Mouse (Mus musculus) heart, embryonic 14.5 days (tissue): ENCODE measurements around the gene Tnfsf15. TPM values are rescaled to one million over a fixed set of nuclear protein-coding genes. Genes with fewer than 3 reads are reported as not detected.

ENCODE experiments used
- ATAC-seq: fragments of 200-750 bp; cut with Nextera tagmentation; 2 replicates; pipeline ENCODE4 v1.8.0; 2017; ENCODE audit warnings: low read depth, moderate TSS enrichment; ENCODE audit not compliant: insufficient number of reproducible peaks, insufficient read depth, low FRiP score
- H3K27ac ChIP-seq, 2 experiments: fragments of 200-500 bp in 1 of 2; fragments of 300-500 bp in 1 of 2; sonication (generic) in 1 of 2; replicated peaks in 1 of 2; 2 replicates each; pipeline ENCODE4 v1.5.1; 2012 to 2014; ENCODE audit warnings: low read depth in 2 of 2, low read length in 2 of 2, control low read depth in 1 of 2, mild to moderate bottlenecking in 1 of 2, mixed read lengths in 1 of 2; ENCODE audit not compliant: control insufficient read depth in 1 of 2, insufficient read depth in 1 of 2
- H3K27me3 ChIP-seq: fragments of 300-500 bp; sonication (generic); 2 replicates; pipeline ENCODE4 v1.6.1; 2014; ENCODE audit warnings: mild to moderate bottlenecking, low read length, control low read depth; ENCODE audit not compliant: control insufficient read depth, insufficient read depth
- H3K36me3 ChIP-seq: fragments of 300-500 bp; sonication (generic); 2 replicates; pipeline ENCODE4 v1.6.1; 2014; ENCODE audit warnings: mild to moderate bottlenecking, control low read depth, low read length, mixed read lengths; ENCODE audit not compliant: control insufficient read depth, insufficient read depth
- H3K4me1 ChIP-seq, 2 experiments: fragments of 200-500 bp in 1 of 2; fragments of 300-500 bp in 1 of 2; sonication (generic) in 1 of 2; 2 replicates each; pipeline ENCODE4 v1.6.1; 2012 to 2014; ENCODE audit warnings: low read length in 2 of 2, control low read depth in 1 of 2, mixed read lengths in 1 of 2; ENCODE audit not compliant: control insufficient read depth in 2 of 2, insufficient read depth in 2 of 2
- H3K4me2 ChIP-seq: fragments of 300-500 bp; sonication (generic); 2 replicates; pipeline ENCODE4 v1.6.1; 2014; ENCODE audit warnings: mild to moderate bottlenecking, low read length
- H3K4me3 ChIP-seq, 2 experiments: fragments of 200-500 bp in 1 of 2; fragments of 300-500 bp in 1 of 2; sonication (generic) in 1 of 2; 2 replicates each; pipeline ENCODE4 v1.5.1; 2012 to 2014; ENCODE audit warnings: low read length in 2 of 2, mild to moderate bottlenecking in 2 of 2, control low read depth in 1 of 2, low read depth in 1 of 2, moderate library complexity in 1 of 2; ENCODE audit not compliant: control insufficient read depth in 1 of 2, insufficient read depth in 1 of 2
- H3K9ac ChIP-seq: fragments of 300-500 bp; sonication (generic); 2 replicates; pipeline ENCODE4 v1.6.1; 2014; ENCODE audit warnings: mild to moderate bottlenecking, low read length
- H3K9me3 ChIP-seq: fragments of 300-500 bp; sonication (generic); 2 replicates; pipeline ENCODE4 v1.6.1; 2016; ENCODE audit warnings: low read length, control low read depth; ENCODE audit not compliant: control insufficient read depth
- whole genome bisulfite sequencing: fragments of 180-500 bp; shearing (Covaris S2); extraction: QIAGEN DNeasy Blood & Tissue Kit; methylation state at CpG from one replicate; pipeline ENCODE4 v1.1.7; 2014; 5-methylcytosine and 5-hydroxymethylcytosine counted together
- polyA plus RNA-seq: library from polyadenylated mRNA; unstranded; fragments of >200 nt; fragmentation: Nextera tagmentation; extraction: Ambion mirVana; gene quantifications from 2 replicates; pipeline ENCODE4 v1.2.1, GENCODE M21; 2014

The Tnfsf15 gene
- not detected in 2 replicates for polyA plus RNA-seq

GRCm38 (mm10) chr4:63744693-63745171, at the start of gene Tnfsf15:
Gene Tnfsf15, minus strand, starts transcription at chr4:63745113.
- Histone ChIP-seq H3K4me2 (peak within 1 kb of the TSS; percentile 24; the same call in 1 of the 2 replicates), H3K9ac (no peak within 1 kb of the TSS), H3K36me3 (no peaks in the 10 kb centered on the region), H3K4me3 (no peak within 1 kb of the TSS), H3K9me3 (no peaks in the 10 kb centered on the region), H3K27ac (no peak within 1 kb of the TSS), H3K4me1 (peaks cover 2 to 14% of the 10 kb centered on the region in 2 experiments; a peak in 1 of 4 replicates), H3K27me3 (peaks cover 14% of the 10 kb centered on the region)
- 31% methylated on average over 8 of the region's 8 CpGs for WGBS
- 0 out of 2 replicates have a peak, but pooled peaks have one; percentile 31 for ATAC-seq

GRCm38 (mm10) chr4:63792328-63792727, 47.4 kb upstream of the Tnfsf15 start:
- no peaks in the 10 kb centered on the region for H3K4me1 ChIP-seq
- no peak overlapping the region for H3K27ac ChIP-seq
- WGBS: 86% methylated on average over 3 of the region's 3 CpGs
- no peaks in the 10 kb centered on the region for H3K9me3 ChIP-seq
- no peak overlapping the region for H3K4me2 ChIP-seq
- no peak overlapping the region for H3K4me3 ChIP-seq
- no peak overlapping the region for H3K9ac ChIP-seq
- H3K36me3 ChIP-seq: no peaks in the 10 kb centered on the region
- H3K27me3 ChIP-seq: no peaks in the 10 kb centered on the region
- no peak for ATAC-seq

- no peak overlapping the region for H3K9ac ChIP-seq
- no peaks in the 10 kb centered on the region for H3K4me1 ChIP-seq
- H3K4me3 ChIP-seq: no peak overlapping the region
- H3K36me3 ChIP-seq: no peaks in the 10 kb centered on the region
- no peak for ATAC-seq
- H3K9me3 ChIP-seq: no peaks in the 10 kb centered on the region
- no peak overlapping the region for H3K27ac ChIP-seq
- no peak overlapping the region for H3K4me2 ChIP-seq
- H3K27me3 ChIP-seq: no peaks in the 10 kb centered on the region
- WGBS: 43% methylated on average over 2 of the region's 2 CpGs
Observed at GRCm38 (mm10) chr4:63785466-63785865, 40.6 kb upstream of the Tnfsf15 start.

- Histone ChIP-seq H3K36me3 (no peaks in the 10 kb centered on the region), H3K4me1 (no peaks in the 10 kb centered on the region), H3K9ac (no peak overlapping the region), H3K4me2 (no peak overlapping the region), H3K27ac (no peak overlapping the region), H3K27me3 (no peaks in the 10 kb centered on the region), H3K4me3 (no peak overlapping the region), H3K9me3 (no peaks in the 10 kb centered on the region)
- 72% methylated on average over 5 of the region's 5 CpGs for WGBS
- no peak for ATAC-seq
Observed at GRCm38 (mm10) chr4:63783826-63784225, 38.9 kb upstream of the Tnfsf15 start.

DNA sequence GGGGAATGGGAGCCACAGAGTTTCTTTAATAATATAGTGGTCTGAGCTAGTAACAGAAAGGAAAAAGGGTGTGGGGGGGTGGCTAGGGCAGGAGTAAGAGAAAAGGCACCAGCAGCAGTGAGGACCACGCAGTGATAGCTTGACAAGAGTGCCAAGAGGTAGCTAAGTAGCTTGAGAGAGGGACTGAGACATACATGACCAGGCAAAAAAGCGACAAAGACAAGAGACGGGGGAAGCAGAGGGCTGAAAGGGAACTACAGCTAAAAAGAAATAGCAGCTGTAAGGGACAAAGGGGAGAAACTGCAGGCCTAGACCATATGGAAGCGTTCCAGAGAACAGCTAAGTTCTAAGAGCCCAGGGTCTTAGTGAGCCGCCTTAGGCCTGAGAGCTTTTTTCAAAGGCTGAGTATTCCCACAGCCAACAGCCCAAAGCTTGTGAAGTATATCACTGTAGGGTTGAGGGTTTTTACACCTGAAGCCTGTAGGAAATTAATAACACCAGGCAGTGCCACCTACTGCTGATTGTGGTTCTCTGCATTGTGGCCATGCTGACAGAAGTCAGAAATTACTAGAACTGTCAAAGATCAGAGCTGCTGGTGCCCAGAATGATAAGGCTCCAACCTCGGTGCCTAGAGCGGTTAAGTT, 38.2 kb upstream of the Tnfsf15 start:
- H3K4me2 ChIP-seq: no peak overlapping the region
- H3K36me3 ChIP-seq: no peaks in the 10 kb centered on the region
- no peaks in the 10 kb centered on the region for H3K27me3 ChIP-seq
- H3K4me3 ChIP-seq: no peak overlapping the region
- no peak for ATAC-seq
- H3K9me3 ChIP-seq: no peaks in the 10 kb centered on the region
- 72% methylated on average over 7 of the region's 7 CpGs for WGBS
- H3K27ac ChIP-seq: no peak overlapping the region
- no peak overlapping the region for H3K9ac ChIP-seq
- H3K4me1 ChIP-seq: no peaks in the 10 kb centered on the region

GRCm38 (mm10) chr4:63777223-63777622, 32.3 kb upstream of the Tnfsf15 start:
- no peaks in the 10 kb centered on the region for H3K36me3 ChIP-seq
- ATAC-seq: no peak
- no peak overlapping the region for H3K27ac ChIP-seq
- no peaks in the 10 kb centered on the region for H3K4me1 ChIP-seq
- H3K4me3 ChIP-seq: no peak overlapping the region
- WGBS: 82% methylated on average over 8 of the region's 8 CpGs
- H3K9ac ChIP-seq: no peak overlapping the region
- H3K27me3 ChIP-seq: no peaks in the 10 kb centered on the region
- no peaks in the 10 kb centered on the region for H3K9me3 ChIP-seq
- H3K4me2 ChIP-seq: no peak overlapping the region

DNA sequence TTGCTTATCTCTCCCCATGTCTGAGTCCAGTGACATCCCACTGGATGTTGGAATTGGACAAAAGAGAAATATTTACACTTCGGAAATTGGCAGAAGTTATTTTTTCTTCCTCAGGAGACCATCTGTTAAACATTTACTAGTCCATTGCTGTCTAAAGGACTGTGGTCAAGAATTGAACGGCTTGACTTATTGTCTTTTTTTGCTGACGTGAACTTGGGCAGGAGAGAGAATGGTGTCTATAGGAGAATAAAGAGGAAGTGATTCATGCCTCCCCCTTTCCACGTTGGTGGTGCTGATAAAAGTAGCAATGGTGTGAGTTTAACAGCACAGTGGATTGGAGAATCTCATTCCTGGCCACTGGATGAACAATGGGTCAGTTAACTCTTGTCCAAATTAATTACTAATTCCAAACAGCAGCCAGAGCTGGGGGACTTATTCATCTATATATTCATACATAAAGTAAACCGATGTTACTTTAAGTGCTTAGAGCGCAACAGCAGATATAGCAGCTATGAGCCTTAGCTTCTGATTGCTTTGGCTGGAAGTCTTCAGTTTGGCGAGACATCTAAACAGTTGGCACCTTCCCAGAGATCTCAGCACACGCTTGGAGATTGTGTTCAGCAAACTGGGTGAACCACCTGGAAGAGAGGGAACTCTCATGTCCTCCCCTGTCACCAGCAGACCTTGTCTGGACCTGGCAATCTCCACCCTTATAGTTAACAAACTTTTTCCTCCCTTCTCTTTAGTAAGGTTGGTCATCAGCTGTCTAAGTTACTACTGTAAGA, 28.6 kb upstream of the Tnfsf15 start:
- no peaks in the 10 kb centered on the region for H3K4me1 ChIP-seq
- H3K27ac ChIP-seq: no peak overlapping the region
- no peak overlapping the region for H3K9ac ChIP-seq
- no peak for ATAC-seq
- H3K4me3 ChIP-seq: no peak overlapping the region
- H3K9me3 ChIP-seq: no peaks in the 10 kb centered on the region
- no peaks in the 10 kb centered on the region for H3K27me3 ChIP-seq
- H3K36me3 ChIP-seq: no peaks in the 10 kb centered on the region
- no peak overlapping the region for H3K4me2 ChIP-seq
- 62% methylated on average over 8 of the region's 8 CpGs for WGBS
